Mouse (Mus musculus) lung, embryonic 16.5 days (tissue): ENCODE results near the gene Plekha4. TPM values are rescaled to one million over a fixed set of nuclear protein-coding genes. Genes with fewer than 3 reads are reported as not detected.
A peak's percentile ranks its signal among the peaks of the same experiment; 100 is the strongest.

ENCODE experiments used
- ATAC-seq: fragments of 200-750 bp; cut with Nextera tagmentation; 2 replicates; pipeline ENCODE4 v1.8.0; 2017; ENCODE audit warnings: low read depth, mild to moderate bottlenecking, moderate library complexity
- H3K27ac ChIP-seq: fragments of 300-500 bp; sonication (generic); 2 replicates; pipeline ENCODE4 v1.5.1; 2014; ENCODE audit warnings: mild to moderate bottlenecking, control low read depth, low read length
- H3K27me3 ChIP-seq: fragments of 300-500 bp; sonication (generic); 2 replicates; pipeline ENCODE4 v1.6.1; 2014; ENCODE audit warnings: low read depth, low read length, mixed read lengths; ENCODE audit not compliant: control insufficient read depth, insufficient read depth
- H3K36me3 ChIP-seq: fragments of 300-500 bp; sonication (generic); 2 replicates; pipeline ENCODE4 v1.6.1; 2014; ENCODE audit warnings: low read length; ENCODE audit not compliant: control insufficient read depth, insufficient read depth
- H3K4me1 ChIP-seq: fragments of 300-500 bp; sonication (generic); replicated peaks from 2 replicates; pipeline ENCODE4 v1.6.1; 2014; ENCODE audit warnings: low read length, mixed read lengths; ENCODE audit not compliant: control insufficient read depth, insufficient read depth
- H3K4me2 ChIP-seq: fragments of 300-500 bp; sonication (generic); 2 replicates; pipeline ENCODE4 v1.6.1; 2014; ENCODE audit warnings: low read depth, low read length, control low read depth
- H3K4me3 ChIP-seq: fragments of 300-500 bp; sonication (generic); 2 replicates; pipeline ENCODE4 v1.5.1; 2014; ENCODE audit warnings: mild to moderate bottlenecking, low read length, control low read depth
- H3K9ac ChIP-seq: fragments of 300-500 bp; sonication (generic); 2 replicates; pipeline ENCODE4 v1.6.1; 2014; ENCODE audit warnings: low read length, control low read depth
- H3K9me3 ChIP-seq: fragments of 300-500 bp; sonication (generic); 2 replicates; pipeline ENCODE4 v1.6.1; 2016; ENCODE audit warnings: low read length; ENCODE audit not compliant: control insufficient read depth
- WGBS: fragments of 180-500 bp; shearing (Covaris S2); extraction: QIAGEN DNeasy Blood & Tissue Kit; methylation state at CpG from one replicate; pipeline ENCODE4 v1.1.7; 2014; 5-methylcytosine and 5-hydroxymethylcytosine counted together
- polyA plus RNA-seq: library from polyadenylated mRNA; unstranded; fragments of >200 nt; fragmentation: Nextera tagmentation; extraction: Ambion mirVana; gene quantifications from 2 replicates; pipeline ENCODE4 v1.2.1, GENCODE M21; 2015

Plekha4 gene
- polyA plus RNA-seq, 1 experiment from 2014 or later: 2.3 TPM

DNA sequence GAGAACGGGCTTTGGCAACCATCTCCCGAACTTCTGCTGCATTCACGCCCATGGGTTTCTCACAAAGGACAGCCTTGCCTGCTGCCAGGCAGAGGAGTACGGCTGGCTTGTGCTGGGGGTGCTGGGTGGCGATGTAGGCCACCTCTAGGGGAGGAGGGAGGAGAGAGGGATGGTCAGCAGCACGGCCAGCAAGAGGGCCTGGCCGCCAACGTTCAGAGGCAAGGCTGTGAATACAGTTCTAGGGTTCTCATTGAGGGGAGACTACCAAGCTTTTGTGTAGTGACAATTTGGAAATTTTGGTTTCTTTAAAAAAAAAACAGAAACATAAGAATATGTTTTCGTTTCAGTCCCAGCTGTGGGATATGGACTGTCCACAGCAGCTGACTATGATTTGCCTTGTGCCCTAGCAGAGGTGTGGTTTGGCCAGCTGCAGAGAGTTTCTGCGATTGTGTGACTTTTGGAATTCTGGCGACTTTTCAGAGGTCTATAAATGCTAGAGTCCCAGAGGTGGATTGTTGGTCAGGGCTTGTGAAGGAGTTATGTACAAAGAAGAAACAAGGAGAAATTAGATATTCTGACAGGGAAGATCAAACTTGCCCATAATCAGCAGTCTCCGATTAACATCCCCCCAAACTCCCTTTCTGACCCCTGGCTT, 39.2 kb upstream of the Plekha4 start, which contains the start of gene Gm45808:
Gm45808 (minus strand) TSS at position 51 of the 655 bp plus-strand sequence.
- Histone ChIP-seq H3K4me3 (no peak within 1 kb of the TSS), H3K36me3 (no peaks in the 10 kb centered on the region), H3K9me3 (no peaks in the 10 kb centered on the region), H3K9ac (no peak within 1 kb of the TSS), H3K27me3 (no peaks in the 10 kb centered on the region), H3K4me2 (no peak within 1 kb of the TSS), H3K27ac (no peak within 1 kb of the TSS), H3K4me1 (0 out of 2 replicates have a peak, but pooled peaks cover 2% of the 10 kb centered on the region)
- WGBS: 67% methylated on average over 12 of the region's 12 CpGs
- no peak for ATAC-seq

DNA sequence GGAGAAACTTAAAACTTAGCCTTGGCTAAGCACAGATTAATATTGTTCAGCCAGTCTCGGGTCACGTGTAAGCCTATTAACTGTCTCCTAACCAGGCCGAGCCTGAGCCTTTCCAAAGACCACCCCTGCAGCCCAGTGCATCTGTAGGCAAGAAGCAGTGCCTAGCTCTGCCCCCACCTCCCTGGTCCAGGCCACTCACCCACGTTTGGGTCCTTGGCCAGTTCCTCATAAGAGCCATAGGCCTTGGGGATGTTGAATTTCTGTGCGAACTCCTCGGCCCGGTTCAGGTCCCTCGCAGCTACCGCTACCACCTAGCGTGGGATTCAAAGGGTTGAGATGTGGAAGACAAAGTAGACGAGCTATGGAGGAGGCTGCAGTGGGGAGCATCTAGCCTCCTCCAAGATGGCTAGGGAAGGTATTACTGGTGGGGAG, 38.3 kb upstream of the Plekha4 start:
- peak overlapping the region; percentile 61; the same call in 1 of the 2 replicates for H3K27ac ChIP-seq
- H3K9ac ChIP-seq: peak overlapping the region; percentile 72
- no peaks in the 10 kb centered on the region for H3K27me3 ChIP-seq
- peak overlapping the region; percentile 72 for H3K4me2 ChIP-seq
- H3K9me3 ChIP-seq: no peaks in the 10 kb centered on the region
- peak overlapping the region; percentile 57 for H3K4me3 ChIP-seq
- H3K36me3 ChIP-seq: peaks cover 4% of the 10 kb centered on the region
- H3K4me1 ChIP-seq: 0 out of 2 replicates have a peak, but pooled peaks cover 2% of the 10 kb centered on the region
- WGBS: 48% methylated on average over 11 of the region's 11 CpGs
- ATAC-seq: peak; percentile 12; the same call in 1 of the 2 replicates

DNA sequence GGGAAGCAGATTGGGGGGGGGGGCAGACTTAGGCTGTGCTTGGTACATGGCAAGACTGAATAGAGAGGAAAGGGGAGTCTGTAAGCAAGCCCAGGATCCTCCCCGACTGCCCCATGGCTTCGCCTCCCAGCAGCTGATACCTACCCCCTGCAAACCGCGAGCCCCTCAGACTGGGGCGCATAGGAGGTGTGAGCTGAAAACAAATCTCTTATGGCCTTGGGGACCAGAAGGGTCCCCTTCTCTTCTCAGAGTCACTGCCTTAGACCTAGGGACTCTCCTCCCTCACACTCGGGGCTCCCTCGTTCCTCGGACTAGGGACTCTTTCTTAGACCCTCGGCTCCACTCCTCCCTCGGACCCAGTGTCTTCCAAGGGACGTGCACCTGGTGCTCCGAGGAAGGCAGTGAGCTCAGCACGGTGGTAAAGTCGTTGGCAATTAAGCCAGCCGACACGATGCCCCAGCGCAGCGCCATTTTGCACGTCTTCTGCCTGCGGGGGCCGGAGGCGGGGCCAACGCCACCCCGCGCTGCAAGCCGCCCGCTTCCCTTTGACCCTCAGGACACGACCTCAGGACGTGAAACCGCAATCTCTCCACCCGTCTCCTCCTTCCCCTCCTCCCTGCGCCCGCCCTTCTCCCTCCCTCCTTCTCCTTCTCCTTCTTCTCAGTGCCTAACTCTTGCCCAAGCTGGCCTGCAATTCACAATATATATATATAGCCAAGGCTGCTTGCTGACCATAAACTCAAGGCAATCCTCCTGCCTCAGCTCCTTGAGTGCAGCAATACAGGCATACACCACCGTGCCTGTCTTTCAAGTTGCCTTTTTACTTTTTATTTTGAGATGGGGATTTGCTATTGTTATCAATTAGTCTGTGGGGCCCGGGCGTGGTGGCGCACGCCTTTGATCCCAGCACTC, 37.6 kb upstream of the Plekha4 start, which contains the start of gene Dhdh:
Dhdh (minus strand) TSS at position 513 of the 912 bp plus-strand sequence.
- WGBS: 12% methylated on average over 38 of the region's 38 CpGs
- Histone ChIP-seq H3K9ac (peak within 1 kb of the TSS; percentile 72), H3K4me1 (0 out of 2 replicates have a peak, but pooled peaks cover 2% of the 10 kb centered on the region), H3K4me3 (peak within 1 kb of the TSS; percentile 57), H3K4me2 (peak within 1 kb of the TSS; percentile 72), H3K27me3 (no peaks in the 10 kb centered on the region), H3K9me3 (no peaks in the 10 kb centered on the region), H3K36me3 (peaks cover 8% of the 10 kb centered on the region), H3K27ac (peak within 1 kb of the TSS; percentile 61)
- peak; percentile 73 for ATAC-seq

DNA sequence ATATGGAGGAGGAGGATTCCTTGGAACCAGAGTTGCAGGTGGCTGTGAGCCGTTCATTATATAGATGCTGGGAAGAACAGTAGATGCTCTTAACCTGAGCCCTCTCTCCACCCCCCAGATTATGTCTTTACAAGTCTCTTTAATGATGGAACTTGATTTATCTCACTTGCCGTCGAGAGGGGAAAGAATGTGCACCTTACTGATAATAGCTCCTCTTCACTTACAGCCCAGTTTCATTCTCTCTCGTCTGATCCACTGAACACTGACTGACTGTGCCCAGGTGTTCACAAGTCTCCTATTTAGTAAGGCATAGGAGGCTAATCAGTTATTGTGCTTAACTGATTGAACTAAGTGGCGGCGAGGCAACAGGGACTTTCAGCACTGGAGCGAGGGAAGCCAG, 36.6 kb upstream of the Plekha4 start:
- Histone ChIP-seq H3K27me3 (no peaks in the 10 kb centered on the region), H3K4me3 (no peak overlapping the region), H3K4me2 (no peak overlapping the region), H3K36me3 (peaks cover 16% of the 10 kb centered on the region), H3K4me1 (0 out of 2 replicates have a peak, but pooled peaks cover 2% of the 10 kb centered on the region), H3K9ac (no peak overlapping the region), H3K27ac (no peak overlapping the region), H3K9me3 (no peaks in the 10 kb centered on the region)
- no peak for ATAC-seq
- WGBS: 70% methylated on average over 7 of the region's 7 CpGs

DNA sequence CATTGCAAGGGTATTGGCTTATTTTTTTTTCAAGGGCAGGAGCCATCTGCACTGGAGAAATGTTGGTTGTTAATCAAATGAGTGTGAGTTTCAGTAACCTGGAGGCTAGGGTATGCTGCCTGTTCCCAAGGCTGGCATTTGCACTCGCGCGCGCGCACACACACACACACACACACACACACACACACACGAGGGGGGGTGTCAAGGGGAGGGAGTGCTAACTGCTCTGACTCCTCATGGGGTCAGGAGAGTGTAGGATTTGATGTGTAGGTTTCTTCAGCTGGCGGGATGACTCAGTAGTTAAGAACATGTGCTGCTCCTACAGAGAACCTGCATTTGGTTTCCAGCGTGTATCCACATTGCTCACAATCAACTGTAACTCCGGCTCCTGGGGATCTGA, 35.3 kb upstream of the Plekha4 start:
- WGBS: 41% methylated on average over 9 of the region's 9 CpGs
- Histone ChIP-seq H3K9me3 (no peaks in the 10 kb centered on the region), H3K27me3 (no peaks in the 10 kb centered on the region), H3K4me1 (0 out of 2 replicates have a peak, but pooled peaks cover 2% of the 10 kb centered on the region), H3K27ac (no peak overlapping the region), H3K4me3 (no peak overlapping the region), H3K4me2 (no peak overlapping the region), H3K36me3 (peaks cover 20% of the 10 kb centered on the region), H3K9ac (no peak overlapping the region)
- ATAC-seq: no peak

DNA sequence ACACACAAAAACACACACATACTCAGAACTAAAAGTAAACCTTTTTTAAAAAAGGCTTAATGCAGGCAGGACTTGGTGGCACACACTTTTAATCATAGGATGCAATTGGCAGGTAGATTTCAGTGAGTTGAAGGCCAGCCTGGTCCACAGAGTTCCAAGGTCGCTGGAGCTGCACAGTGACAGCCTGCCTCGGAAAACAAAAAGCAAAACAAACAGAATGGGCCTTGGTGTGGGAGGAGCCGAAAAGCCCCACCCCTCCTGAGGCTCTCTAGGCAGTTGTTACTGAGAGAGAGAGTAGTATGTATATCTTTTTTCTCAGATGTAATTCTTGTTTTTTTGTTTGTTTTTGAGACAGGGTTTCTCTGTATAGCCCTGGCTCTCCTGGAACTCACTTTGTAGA, 34.9 kb upstream of the Plekha4 start:
- Histone ChIP-seq H3K9me3 (no peaks in the 10 kb centered on the region), H3K4me2 (peak overlapping the region; percentile 23), H3K36me3 (peaks cover 20% of the 10 kb centered on the region), H3K9ac (no peak overlapping the region), H3K4me3 (no peak overlapping the region), H3K27me3 (no peaks in the 10 kb centered on the region), H3K4me1 (0 out of 2 replicates have a peak, but pooled peaks cover 2% of the 10 kb centered on the region), H3K27ac (no peak overlapping the region)
- WGBS: 15% methylated on average over 3 of the region's 3 CpGs
- peak; percentile 36; the same call in 1 of the 2 replicates for ATAC-seq

DNA sequence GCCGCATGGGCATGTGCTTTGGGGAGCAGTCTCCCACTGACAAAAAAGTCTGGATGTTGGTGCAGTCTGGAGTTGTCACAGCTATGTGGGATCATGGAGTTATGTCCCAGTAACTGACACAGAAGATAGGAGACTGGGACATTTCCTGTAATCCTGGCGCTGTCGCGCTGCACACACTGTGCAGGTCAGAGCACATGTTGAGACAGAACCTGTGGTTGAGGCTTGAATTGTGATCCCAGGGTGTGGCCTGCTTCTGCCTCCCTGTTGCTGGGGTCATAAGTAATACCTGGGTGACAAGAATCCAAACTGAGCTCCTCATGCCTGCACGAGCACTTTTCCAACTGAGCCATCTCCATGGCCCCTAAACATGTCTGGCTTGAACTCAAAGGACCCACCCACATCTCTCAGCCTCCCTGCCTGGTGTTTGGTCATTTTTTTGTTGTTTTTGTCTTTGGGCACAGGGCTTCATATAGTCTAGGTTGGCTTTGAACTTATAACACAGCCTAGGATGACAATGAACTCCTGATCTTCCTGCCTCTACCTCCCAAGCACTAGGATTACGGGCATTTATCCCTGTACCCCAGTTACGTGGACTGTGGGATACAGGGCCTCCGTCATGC, 33.8 kb upstream of the Plekha4 start:
- Histone ChIP-seq H3K9me3 (no peaks in the 10 kb centered on the region), H3K27ac (no peak overlapping the region), H3K4me3 (no peak overlapping the region), H3K9ac (no peak overlapping the region), H3K36me3 (peaks cover 25% of the 10 kb centered on the region), H3K27me3 (no peaks in the 10 kb centered on the region), H3K4me1 (0 out of 2 replicates have a peak, but pooled peaks cover 2% of the 10 kb centered on the region), H3K4me2 (no peak overlapping the region)
- no peak for ATAC-seq
- WGBS: 98% methylated on average over 8 of the region's 8 CpGs

DNA sequence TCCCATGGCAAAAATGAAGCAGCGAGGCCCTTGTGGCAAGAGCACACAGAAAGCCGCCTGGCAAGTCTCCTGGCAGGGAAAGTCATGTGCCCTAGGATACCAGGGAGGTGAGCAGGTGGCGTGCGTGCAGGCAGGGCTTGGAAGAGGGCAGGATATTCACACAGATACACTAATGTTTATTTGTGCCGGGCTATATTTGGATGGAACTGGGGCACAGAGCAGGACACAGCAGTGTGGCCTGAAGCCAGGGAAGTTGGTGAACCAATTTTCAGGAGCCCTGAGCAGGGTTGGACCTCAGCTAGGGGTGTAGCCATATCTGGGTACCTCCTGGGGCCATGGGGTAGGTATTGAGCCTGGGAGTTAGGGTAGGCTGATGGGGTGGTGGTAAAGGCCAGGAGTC, 33.2 kb upstream of the Plekha4 start:
- no peak overlapping the region for H3K9ac ChIP-seq
- peaks cover 27% of the 10 kb centered on the region for H3K36me3 ChIP-seq
- ATAC-seq: no peak

More for the DNA sequence above, 33.2 kb upstream of the Plekha4 start:
- 83% methylated on average over 5 of the region's 5 CpGs for WGBS
- H3K4me3 ChIP-seq: no peak overlapping the region
- 0 out of 2 replicates have a peak, but pooled peaks cover 2% of the 10 kb centered on the region for H3K4me1 ChIP-seq
- no peak overlapping the region for H3K4me2 ChIP-seq
- H3K27ac ChIP-seq: no peak overlapping the region
- no peaks in the 10 kb centered on the region for H3K27me3 ChIP-seq
- H3K9me3 ChIP-seq: no peaks in the 10 kb centered on the region
